8 mouse cellular contexts compared by ENCODE assay signal in the genomic region with DNA sequence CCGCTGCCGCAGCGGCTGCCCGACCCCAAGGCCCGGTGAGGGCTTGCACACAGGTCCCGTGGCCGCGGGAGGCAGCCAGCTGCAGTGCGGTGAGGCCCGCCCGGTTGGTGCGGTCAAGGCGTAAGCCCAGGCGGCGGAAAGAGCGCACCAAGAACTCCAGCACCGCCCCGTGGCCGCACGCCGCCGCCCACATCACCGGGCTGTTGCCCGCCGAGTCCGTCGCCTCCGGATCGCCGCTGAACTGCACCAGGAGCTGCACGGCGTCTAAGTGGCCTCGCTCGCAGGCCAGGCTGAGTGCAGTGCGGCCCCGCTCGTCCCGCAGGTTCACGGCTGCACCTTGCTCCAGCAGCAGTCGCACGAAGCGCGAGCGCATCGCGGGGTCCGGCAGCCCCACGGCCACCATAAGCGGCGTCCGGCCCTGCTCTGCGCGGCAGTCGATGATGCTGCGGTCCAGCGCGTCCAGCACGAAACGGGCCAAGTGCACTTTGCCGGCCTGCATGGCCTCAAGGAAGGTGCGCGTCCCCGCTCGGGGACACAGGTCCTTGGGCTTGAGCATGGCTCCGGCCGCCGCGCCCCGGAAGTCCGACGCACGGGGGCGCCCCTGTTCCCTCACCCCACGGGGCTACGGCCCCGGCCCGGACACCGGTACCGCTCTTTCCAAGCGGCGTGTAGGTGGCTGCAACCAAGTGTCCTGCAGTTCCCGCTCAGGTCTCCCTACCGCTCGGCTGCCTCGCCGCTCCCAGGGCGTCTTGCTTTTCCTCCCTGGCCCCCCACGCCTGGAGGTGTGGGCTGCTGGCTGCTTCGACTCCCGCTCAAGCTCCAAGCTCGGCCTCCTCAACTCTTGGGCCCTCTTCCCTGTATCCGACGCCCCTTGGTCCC. TPM values are rescaled to one million over a fixed set of nuclear protein-coding genes. Genes with fewer than 3 reads are reported as not detected.
DNase-seq lines count a peak whose midpoint lies in the region; ATAC-seq and TF ChIP-seq lines count a peak whose summit lies in the region.

No protein-coding gene starts in this region.

- TF ChIP-seq CTCF in small intestine, adult 2 months (IDR thresholded peaks at IDR 0.05; ENCODE audit: extremely low read depth, insufficient read length, insufficient replicate concordance, low read depth, low read length) = 0 out of 2 replicates have a peak, but pooled peaks have one; percentile 20

- under 1% methylated on average over 93 of the region's 93 CpGs for WGBS in forebrain, embryonic 16.5 days
- under 1% methylated on average over 91 of the region's 93 CpGs for WGBS in intestine, embryonic 16.5 days
- under 1% methylated on average over 93 of the region's 93 CpGs for WGBS in lung, embryonic 15.5 days
- under 1% methylated on average over 92 of the region's 93 CpGs for WGBS in small intestine, adult 2 months

- peak overlapping the region; percentile 46 for H3K4me3 ChIP-seq in forebrain, embryonic 16.5 days (replicated peaks; ENCODE audit: low read length)
- peak overlapping the region; percentile 51 for H3K4me3 ChIP-seq in intestine, embryonic 16.5 days (ENCODE audit: low read length)
- peak overlapping the region; percentile 41 for H3K4me3 ChIP-seq in lung, embryonic 15.5 days
- peak overlapping the region; percentile 57 for H3K4me3 ChIP-seq in small intestine, adult 2 months (ENCODE audit: low read depth, low read length)

- DNase-seq in gastrocnemius, adult 18-20 months (ENCODE audit: low spot score) = peak; percentile 39
- no peak for DNase-seq in gastrocnemius, postnatal 25 days
- DNase-seq in ZHBTc4 (ENCODE audit: low read depth, low spot score) = peak; percentile 69
- no peak for DNase-seq in left cerebral cortex, adult 11 months (ENCODE audit: low spot score)

- peaks cover 47% of the 10 kb centered on the region for H3K4me1 ChIP-seq in forebrain, embryonic 16.5 days (replicated peaks; ENCODE audit: control insufficient read depth, insufficient read depth, low read length)
- peaks cover 21% of the 10 kb centered on the region for H3K4me1 ChIP-seq in intestine, embryonic 16.5 days (ENCODE audit: control insufficient read depth, insufficient read depth, low read length)
- H3K4me1 ChIP-seq in lung, embryonic 15.5 days = peaks cover 46% of the 10 kb centered on the region
- H3K4me1 ChIP-seq in small intestine, adult 2 months (ENCODE audit: control insufficient read depth, insufficient read depth, insufficient read length, low read length) = peaks cover 18% of the 10 kb centered on the region

- H3K9me3 ChIP-seq in forebrain, embryonic 16.5 days (ENCODE audit: control insufficient read depth, low read length) = no peaks in the 10 kb centered on the region
- no peaks in the 10 kb centered on the region for H3K9me3 ChIP-seq in intestine, embryonic 16.5 days (ENCODE audit: control insufficient read depth, low read length)
- no peaks in the 10 kb centered on the region for H3K9me3 ChIP-seq in lung, embryonic 15.5 days

- H3K27ac ChIP-seq in forebrain, embryonic 16.5 days (ENCODE audit: low read length) = no peak overlapping the region
- no peak overlapping the region for H3K27ac ChIP-seq in intestine, embryonic 16.5 days (ENCODE audit: low read length)
- H3K27ac ChIP-seq in lung, embryonic 15.5 days = no peak overlapping the region
- H3K27ac ChIP-seq in small intestine, adult 2 months (ENCODE audit: insufficient read depth, low read depth, low read length) = no peak overlapping the region

- peaks cover 74% of the 10 kb centered on the region for H3K27me3 ChIP-seq in forebrain, embryonic 16.5 days (replicated peaks; ENCODE audit: control insufficient read depth, insufficient read depth, low read length)
- peaks cover 73% of the 10 kb centered on the region for H3K27me3 ChIP-seq in intestine, embryonic 16.5 days (replicated peaks; ENCODE audit: control insufficient read depth, insufficient read depth, low read length)
- H3K27me3 ChIP-seq in lung, embryonic 15.5 days = peaks cover 90% of the 10 kb centered on the region
- H3K27me3 ChIP-seq in small intestine, adult 2 months (ENCODE audit: control insufficient read depth, insufficient read depth, low read length) = peaks cover 57% of the 10 kb centered on the region

- peak overlapping the region; percentile 44 for H3K9ac ChIP-seq in forebrain, embryonic 16.5 days (replicated peaks; ENCODE audit: low read depth, low read length)
- H3K9ac ChIP-seq in intestine, embryonic 16.5 days (ENCODE audit: low read depth, low read length) = peak overlapping the region; percentile 56
- 0 out of 2 replicates have a peak overlapping the region, but pooled peaks have one; percentile 16 for H3K9ac ChIP-seq in lung, embryonic 15.5 days

- H3K36me3 ChIP-seq in forebrain, embryonic 16.5 days (ENCODE audit: control insufficient read depth, insufficient read depth) = no peaks in the 10 kb centered on the region
- H3K36me3 ChIP-seq in intestine, embryonic 16.5 days (ENCODE audit: control insufficient read depth, insufficient read depth, low read length) = no peaks in the 10 kb centered on the region
- no peaks in the 10 kb centered on the region for H3K36me3 ChIP-seq in lung, embryonic 15.5 days
- H3K36me3 ChIP-seq in small intestine, adult 2 months (ENCODE audit: control insufficient read depth, insufficient read depth, low read length) = no peaks in the 10 kb centered on the region

- TF ChIP-seq POLR2A in small intestine, adult 2 months (IDR thresholded peaks at IDR 0.05; ENCODE audit: low read depth, low read length) = no peak

- H3K4me2 ChIP-seq in forebrain, embryonic 16.5 days (ENCODE audit: low read length) = peak overlapping the region; percentile 79
- peak overlapping the region; percentile 78 for H3K4me2 ChIP-seq in intestine, embryonic 16.5 days (ENCODE audit: low read depth, low read length)
- peak overlapping the region; percentile 79 for H3K4me2 ChIP-seq in lung, embryonic 15.5 days

- ATAC-seq in forebrain, embryonic 16.5 days = 0 out of 2 replicates have a peak, but pooled peaks have one; percentile 5
- peak; percentile 47 for ATAC-seq in intestine, embryonic 16.5 days
- no peak for ATAC-seq in lung, embryonic 15.5 days (ENCODE audit: borderline replicate concordance, extremely low read depth, low FRiP score, low TSS enrichment)

RNA-seq across cellular contexts. Expression of a gene that starts 0.6 kb away (rescaled TPM):
- not detected for total RNA-seq in gastrocnemius, adult 18-20 months (2021)
- not detected for total RNA-seq in gastrocnemius, postnatal 25 days (2021)
- 0.43 and 0.46 TPM in 2 replicates for polyA plus RNA-seq in forebrain, embryonic 16.5 days (2015; fragmentation: Nextera tagmentation; extraction: Ambion mirVana)
- polyA plus RNA-seq in intestine, embryonic 16.5 days (2015; fragmentation: Nextera tagmentation; extraction: Ambion mirVana) = 0.15 and 0.22 TPM in 2 replicates
- 0.10 and 0.12 TPM in 2 replicates for polyA plus RNA-seq in lung, embryonic 15.5 days (2015; fragmentation: Nextera tagmentation; extraction: Ambion mirVana)
- polyA plus RNA-seq in small intestine, adult 2 months (2012; rRNA removed) = 0.13 and 1.4 TPM in 2 replicates

RNA-seq across cellular contexts. Expression of a gene that starts 25.1 kb away (rescaled TPM):
- total RNA-seq in gastrocnemius, adult 18-20 months (2021) = under 1 TPM; 0.12 to 0.23 TPM
- under 1 TPM; 0.15 to 0.16 TPM for total RNA-seq in gastrocnemius, postnatal 25 days (2021)
- polyA plus RNA-seq in forebrain, embryonic 16.5 days (2015; fragmentation: Nextera tagmentation; extraction: Ambion mirVana) = 0.63 and 1.2 TPM in 2 replicates
- 0.99 and 1.3 TPM in 2 replicates for polyA plus RNA-seq in intestine, embryonic 16.5 days (2015; fragmentation: Nextera tagmentation; extraction: Ambion mirVana)
- 1.5 and 2.5 TPM in 2 replicates for polyA plus RNA-seq in lung, embryonic 15.5 days (2015; fragmentation: Nextera tagmentation; extraction: Ambion mirVana)
- polyA plus RNA-seq in small intestine, adult 2 months (2012; rRNA removed) = 2.9 and 6.2 TPM in 2 replicates

RNA-seq across cellular contexts. Expression of a gene that starts 40.0 kb away (rescaled TPM):
- total RNA-seq in gastrocnemius, adult 18-20 months (2021) = not detected
- total RNA-seq in gastrocnemius, postnatal 25 days (2021) = under 1 TPM in 1 of 2 experiments, not detected in 1; 0.64 TPM
- polyA plus RNA-seq in forebrain, embryonic 16.5 days (2015; fragmentation: Nextera tagmentation; extraction: Ambion mirVana) = 26.0 and 36.4 TPM in 2 replicates
- polyA plus RNA-seq in intestine, embryonic 16.5 days (2015; fragmentation: Nextera tagmentation; extraction: Ambion mirVana) = 1.8 and 2.0 TPM in 2 replicates
- polyA plus RNA-seq in lung, embryonic 15.5 days (2015; fragmentation: Nextera tagmentation; extraction: Ambion mirVana) = 1.6 and 2.2 TPM in 2 replicates
- 1.8 and 2.0 TPM in 2 replicates for polyA plus RNA-seq in small intestine, adult 2 months (2012; rRNA removed)

RNA-seq across cellular contexts. Expression of a gene that starts 42.4 kb away (rescaled TPM):
- 1 to 10 TPM; 5.3 TPM for total RNA-seq in gastrocnemius, adult 18-20 months (2021)
- total RNA-seq in gastrocnemius, postnatal 25 days (2021) = 1 to 10 TPM; 3.6 to 4.9 TPM
- polyA plus RNA-seq in forebrain, embryonic 16.5 days (2015; fragmentation: Nextera tagmentation; extraction: Ambion mirVana) = 24.4 and 27.0 TPM in 2 replicates
- 21.9 and 24.1 TPM in 2 replicates for polyA plus RNA-seq in intestine, embryonic 16.5 days (2015; fragmentation: Nextera tagmentation; extraction: Ambion mirVana)
- 18.3 and 18.4 TPM in 2 replicates for polyA plus RNA-seq in lung, embryonic 15.5 days (2015; fragmentation: Nextera tagmentation; extraction: Ambion mirVana)
- 6.2 and 8.8 TPM in 2 replicates for polyA plus RNA-seq in small intestine, adult 2 months (2012; rRNA removed)

RNA-seq across cellular contexts. Expression of a gene that starts 59.3 kb away (rescaled TPM):
- total RNA-seq in gastrocnemius, adult 18-20 months (2021) = 10 to 100 TPM; 14.4 to 16.6 TPM
- 10 to 100 TPM; 11.8 to 13.0 TPM for total RNA-seq in gastrocnemius, postnatal 25 days (2021)
- 1.3 and 1.6 TPM in 2 replicates for polyA plus RNA-seq in forebrain, embryonic 16.5 days (2015; fragmentation: Nextera tagmentation; extraction: Ambion mirVana)
- polyA plus RNA-seq in intestine, embryonic 16.5 days (2015; fragmentation: Nextera tagmentation; extraction: Ambion mirVana) = 0.93 and 1.2 TPM in 2 replicates
- polyA plus RNA-seq in lung, embryonic 15.5 days (2015; fragmentation: Nextera tagmentation; extraction: Ambion mirVana) = 0.98 and 1.2 TPM in 2 replicates
- polyA plus RNA-seq in small intestine, adult 2 months (2012; rRNA removed) = 2.4 and 3.3 TPM in 2 replicates

Comparison
In these comparisons a context has a peak if more than half of its experiments do, and no peak if none do; other contexts are left out.
1. DNase-seq: peak in gastrocnemius, adult 18-20 months (single experiment) and ZHBTc4 (single experiment); none in gastrocnemius, postnatal 25 days (single experiment) and left cerebral cortex, adult 11 months (single experiment).
2. Peak in every context shown above with its lines, with median percentiles within 50 percentile points of each other: H3K4me2 ChIP-seq, H3K4me3 ChIP-seq and H3K9ac ChIP-seq.